Comparison of ENCODE assay signal across 29 mouse cellular contexts in genomic region chr2:74652996-74653340, GRCm38 (mm10). TPM values are rescaled to one million over a fixed set of nuclear protein-coding genes. Genes with fewer than 3 reads are reported as not detected.
DNase-seq lines count a peak whose midpoint lies in the region; ATAC-seq and TF ChIP-seq lines count a peak whose summit lies in the region.
"Had no signal": no experiment of that assay in that cellular context is flagged by ENCODE, and none has a peak within 500 bp of the region (broad histone marks: within the 10 kb centered on the region; RNA-seq: fewer than 3 reads in every experiment).

No protein-coding gene starts in this region.

- no peak overlapping the region for H3K9ac ChIP-seq in forebrain, postnatal 0 days
- H3K9ac ChIP-seq in forebrain, embryonic 12.5 days, result no peak overlapping the region
- H3K9ac ChIP-seq in midbrain, embryonic 11.5 days (ENCODE audit: low read length), result no peak overlapping the region
- H3K9ac ChIP-seq in midbrain, postnatal 0 days (replicated peaks; ENCODE audit: low read length, poor library complexity, severe bottlenecking), result no peak overlapping the region
- H3K9ac ChIP-seq: embryonic facial prominence, embryonic 12.5 days had no signal

- TF ChIP-seq CTCF in forebrain, postnatal 0 days (IDR thresholded peaks at IDR 0.05; ENCODE audit: low read depth), result no peak
- no peak for TF ChIP-seq CTCF in midbrain, postnatal 0 days (IDR thresholded peaks at IDR 0.05)

- H3K4me2 ChIP-seq in forebrain, postnatal 0 days (ENCODE audit: low read depth), result no peak overlapping the region
- no peak overlapping the region for H3K4me2 ChIP-seq in forebrain, embryonic 12.5 days
- no peak overlapping the region for H3K4me2 ChIP-seq in midbrain, embryonic 11.5 days
- H3K4me2 ChIP-seq in midbrain, postnatal 0 days (ENCODE audit: low read depth, low read length, poor library complexity, severe bottlenecking), result no peak overlapping the region
- H3K4me2 ChIP-seq: embryonic facial prominence, embryonic 12.5 days had no signal

- no peak for ATAC-seq in forebrain, postnatal 0 days
- ATAC-seq in forebrain, embryonic 12.5 days (ENCODE audit: low FRiP score), result no peak
- no peak for ATAC-seq in midbrain, embryonic 11.5 days (ENCODE audit: low FRiP score)
- no peak for ATAC-seq in midbrain, postnatal 0 days (ENCODE audit: low FRiP score)
- ATAC-seq: activated CD4-positive, CD25-positive, alpha-beta regulatory T cell, adult 4 months; CD4-positive, CD25-positive, alpha-beta regulatory T cell, adult 4 months; forebrain, embryonic 14.5 days; forebrain, embryonic 16.5 days; Patski had no signal

- peaks cover 67% of the 10 kb centered on the region for H3K27me3 ChIP-seq in forebrain, postnatal 0 days (ENCODE audit: insufficient read depth, low read length)
- peaks cover 87% of the 10 kb centered on the region for H3K27me3 ChIP-seq in forebrain, embryonic 12.5 days
- peaks cover 88% of the 10 kb centered on the region for H3K27me3 ChIP-seq in midbrain, embryonic 11.5 days (ENCODE audit: control insufficient read depth, insufficient read depth, low read length)
- H3K27me3 ChIP-seq in midbrain, postnatal 0 days (ENCODE audit: insufficient read depth, low read length), result peaks cover 69% of the 10 kb centered on the region
- H3K27me3 ChIP-seq: CH12.LX had no signal

- no peak overlapping the region for H3K4me3 ChIP-seq in forebrain, postnatal 0 days (ENCODE audit: low read depth, low read length)
- H3K4me3 ChIP-seq in forebrain, embryonic 12.5 days (replicated peaks), result no peak overlapping the region
- no peak overlapping the region for H3K4me3 ChIP-seq in midbrain, embryonic 11.5 days (ENCODE audit: low read depth, low read length)
- no peak overlapping the region for H3K4me3 ChIP-seq in midbrain, postnatal 0 days (ENCODE audit: low read depth, low read length)
- H3K4me3 ChIP-seq: embryonic facial prominence, embryonic 10.5 days; embryonic facial prominence, embryonic 12.5 days had no signal

- no peaks in the 10 kb centered on the region for H3K4me1 ChIP-seq in forebrain, postnatal 0 days (ENCODE audit: insufficient read depth)
- peaks cover 14% of the 10 kb centered on the region for H3K4me1 ChIP-seq in forebrain, embryonic 12.5 days
- H3K4me1 ChIP-seq in midbrain, embryonic 11.5 days (ENCODE audit: control insufficient read depth, insufficient read depth, low read length), result peaks cover 4% of the 10 kb centered on the region; the same call in 1 of the 2 replicates
- no peaks in the 10 kb centered on the region for H3K4me1 ChIP-seq in midbrain, postnatal 0 days (ENCODE audit: insufficient read depth, low read length)

- no peaks in the 10 kb centered on the region for H3K36me3 ChIP-seq in forebrain, postnatal 0 days (ENCODE audit: insufficient read depth)
- no peaks in the 10 kb centered on the region for H3K36me3 ChIP-seq in forebrain, embryonic 12.5 days (replicated peaks)
- H3K36me3 ChIP-seq in midbrain, embryonic 11.5 days (ENCODE audit: control insufficient read depth, insufficient read depth, low read length), result no peaks in the 10 kb centered on the region
- H3K36me3 ChIP-seq in midbrain, postnatal 0 days (ENCODE audit: insufficient read depth, low read length), result no peaks in the 10 kb centered on the region
- H3K36me3 ChIP-seq: embryonic facial prominence, embryonic 10.5 days; embryonic facial prominence, embryonic 12.5 days; G1E had no signal

- H3K9me3 ChIP-seq in forebrain, postnatal 0 days (ENCODE audit: low read length), result no peaks in the 10 kb centered on the region
- 0 out of 2 replicates have a peak, but pooled peaks cover 4% of the 10 kb centered on the region for H3K9me3 ChIP-seq in forebrain, embryonic 12.5 days
- H3K9me3 ChIP-seq in midbrain, embryonic 11.5 days (ENCODE audit: control insufficient read depth, low read length), result no peaks in the 10 kb centered on the region
- no peaks in the 10 kb centered on the region for H3K9me3 ChIP-seq in midbrain, postnatal 0 days (ENCODE audit: low read length)
- H3K9me3 ChIP-seq: embryonic facial prominence, embryonic 10.5 days; embryonic facial prominence, embryonic 12.5 days had no signal

- H3K27ac ChIP-seq in forebrain, postnatal 0 days (ENCODE audit: low read depth, low read length), result no peak overlapping the region
- H3K27ac ChIP-seq in forebrain, embryonic 12.5 days, result no peak overlapping the region
- no peak overlapping the region for H3K27ac ChIP-seq in midbrain, embryonic 11.5 days (ENCODE audit: low read depth, low read length)
- H3K27ac ChIP-seq in midbrain, postnatal 0 days (ENCODE audit: low read depth, low read length), result no peak overlapping the region
- H3K27ac ChIP-seq: embryonic facial prominence, embryonic 10.5 days; embryonic facial prominence, embryonic 12.5 days had no signal

- peak; percentile 50 for DNase-seq in embryo, embryonic 10.5 days (ENCODE audit: low spot score)
- DNase-seq in embryo, embryonic 10 days (ENCODE audit: low spot score), result no peak
- peak; percentile 57 for DNase-seq in forebrain, postnatal 0 days
- DNase-seq in midbrain, embryonic 11.5 days (ENCODE audit: low spot score, missing footprints), result peak; percentile 91
- no peak for DNase-seq in midbrain, postnatal 0 days (ENCODE audit: low spot score)
- peak; percentile 40 for DNase-seq in retina, embryonic 14.5 days (ENCODE audit: low spot score)
- DNase-seq in retina, postnatal 1 day, result no peak
- DNase-seq: adrenal gland, adult 8-10 months; adrenal gland, postnatal 14 days; adrenal gland, postnatal 36 days; B cell, adult 2 months; cerebellum, adult 11-12 months; cerebellum, adult 2 months; cerebellum, adult 9-10 months; cerebellum, postnatal 25 days had no signal

- WGBS in forebrain, postnatal 0 days, result 49% methylated on average over 2 of the region's 2 CpGs
- 39% methylated on average over 2 of the region's 2 CpGs for WGBS in forebrain, embryonic 12.5 days
- WGBS in midbrain, embryonic 11.5 days, result 41% methylated on average over 2 of the region's 2 CpGs
- WGBS in midbrain, postnatal 0 days, result 44% methylated on average over 2 of the region's 2 CpGs

RNA-seq across cellular contexts. Expression of gene Evx2, which starts 6.4 kb away (rescaled TPM):
- total RNA-seq in forebrain, postnatal 0 days (2014; rRNA removed), result not detected in 2 replicates
- polyA plus RNA-seq in forebrain, postnatal 0 days (2015; fragmentation: Nextera tagmentation; extraction: Ambion mirVana), result not detected in 2 replicates
- not detected in 2 replicates for polyA plus RNA-seq in forebrain, embryonic 12.5 days (2016; fragmentation: Nextera tagmentation; extraction: Ambion mirVana)
- polyA plus RNA-seq in midbrain, embryonic 11.5 days (2014; fragmentation: Nextera tagmentation; extraction: Ambion mirVana), result 1.5 and 1.9 TPM in 2 replicates
- total RNA-seq in midbrain, postnatal 0 days (2014; rRNA removed), result 4.2 and 6.4 TPM in 2 replicates
- polyA plus RNA-seq in midbrain, postnatal 0 days (2015; fragmentation: Nextera tagmentation; extraction: Ambion mirVana), result 0.33 and 0.42 TPM in 2 replicates
- total RNA-seq: adrenal gland, adult 18-20 months; adrenal gland, adult 8-10 months; adrenal gland, postnatal 14 days; adrenal gland, postnatal 36 days; CH12.LX had no signal
- polyA plus RNA-seq: activated CD4-positive, CD25-positive, alpha-beta regulatory T cell, adult 4 months; CD4-positive, CD25-positive, alpha-beta regulatory T cell, adult 4 months; cortical plate, adult 2 months; embryonic facial prominence, embryonic 14.5 days; forebrain, embryonic 11.5 days; forebrain, embryonic 14.5 days; forebrain, embryonic 16.5 days; G1E; Patski had no signal

RNA-seq across cellular contexts. Expression of gene Hoxd13, which starts 15.1 kb away (rescaled TPM):
- not detected in 2 replicates for total RNA-seq in forebrain, postnatal 0 days (2014; rRNA removed)
- polyA plus RNA-seq in forebrain, postnatal 0 days (2015; fragmentation: Nextera tagmentation; extraction: Ambion mirVana), result not detected in 2 replicates
- not detected in 2 replicates for polyA plus RNA-seq in forebrain, embryonic 12.5 days (2016; fragmentation: Nextera tagmentation; extraction: Ambion mirVana)
- polyA plus RNA-seq in midbrain, embryonic 11.5 days (2014; fragmentation: Nextera tagmentation; extraction: Ambion mirVana), result not detected in 2 replicates
- total RNA-seq in midbrain, postnatal 0 days (2014; rRNA removed), result 0.19 TPM in 1 of 2 replicates, not detected in the other
- not detected in 2 replicates for polyA plus RNA-seq in midbrain, postnatal 0 days (2015; fragmentation: Nextera tagmentation; extraction: Ambion mirVana)
- total RNA-seq: adrenal gland, adult 18-20 months; adrenal gland, adult 8-10 months; adrenal gland, postnatal 14 days; adrenal gland, postnatal 36 days; CH12.LX had no signal
- polyA plus RNA-seq: activated CD4-positive, CD25-positive, alpha-beta regulatory T cell, adult 4 months; CD4-positive, CD25-positive, alpha-beta regulatory T cell, adult 4 months; cortical plate, adult 2 months; embryonic facial prominence, embryonic 10.5 days; embryonic facial prominence, embryonic 12.5 days; embryonic facial prominence, embryonic 14.5 days; forebrain, embryonic 11.5 days; forebrain, embryonic 14.5 days; forebrain, embryonic 16.5 days; G1E; Patski had no signal

RNA-seq across cellular contexts. Expression of gene Hoxd12, which starts 21.8 kb away (rescaled TPM):
- not detected in 2 replicates for total RNA-seq in forebrain, postnatal 0 days (2014; rRNA removed)
- not detected in 2 replicates for polyA plus RNA-seq in forebrain, postnatal 0 days (2015; fragmentation: Nextera tagmentation; extraction: Ambion mirVana)
- polyA plus RNA-seq in forebrain, embryonic 12.5 days (2016; fragmentation: Nextera tagmentation; extraction: Ambion mirVana), result not detected in 2 replicates
- not detected in 2 replicates for polyA plus RNA-seq in midbrain, embryonic 11.5 days (2014; fragmentation: Nextera tagmentation; extraction: Ambion mirVana)
- total RNA-seq in midbrain, postnatal 0 days (2014; rRNA removed), result not detected in 2 replicates
- polyA plus RNA-seq in midbrain, postnatal 0 days (2015; fragmentation: Nextera tagmentation; extraction: Ambion mirVana), result not detected in 2 replicates
- total RNA-seq: adrenal gland, adult 18-20 months; adrenal gland, adult 8-10 months; adrenal gland, postnatal 14 days; adrenal gland, postnatal 36 days; CH12.LX; G1E had no signal
- polyA plus RNA-seq: activated CD4-positive, CD25-positive, alpha-beta regulatory T cell, adult 4 months; CD4-positive, CD25-positive, alpha-beta regulatory T cell, adult 4 months; cerebellum, adult 2 months; cortical plate, adult 2 months; embryonic facial prominence, embryonic 10.5 days; embryonic facial prominence, embryonic 12.5 days; embryonic facial prominence, embryonic 14.5 days; forebrain, embryonic 11.5 days; forebrain, embryonic 14.5 days; forebrain, embryonic 16.5 days; G1E; Patski had no signal

RNA-seq across cellular contexts. Expression of gene Hoxd11, which starts 26.4 kb away (rescaled TPM):
- not detected in 2 replicates for total RNA-seq in forebrain, postnatal 0 days (2014; rRNA removed)
- polyA plus RNA-seq in forebrain, postnatal 0 days (2015; fragmentation: Nextera tagmentation; extraction: Ambion mirVana), result not detected in 2 replicates
- polyA plus RNA-seq in forebrain, embryonic 12.5 days (2016; fragmentation: Nextera tagmentation; extraction: Ambion mirVana), result not detected in 2 replicates
- not detected in 2 replicates for polyA plus RNA-seq in midbrain, embryonic 11.5 days (2014; fragmentation: Nextera tagmentation; extraction: Ambion mirVana)
- not detected in 2 replicates for total RNA-seq in midbrain, postnatal 0 days (2014; rRNA removed)
- polyA plus RNA-seq in midbrain, postnatal 0 days (2015; fragmentation: Nextera tagmentation; extraction: Ambion mirVana), result not detected in 2 replicates
- total RNA-seq: adrenal gland, adult 18-20 months; adrenal gland, adult 8-10 months; adrenal gland, postnatal 14 days; adrenal gland, postnatal 36 days; CH12.LX had no signal
- polyA plus RNA-seq: activated CD4-positive, CD25-positive, alpha-beta regulatory T cell, adult 4 months; CD4-positive, CD25-positive, alpha-beta regulatory T cell, adult 4 months; cerebellum, adult 2 months; cortical plate, adult 2 months; embryonic facial prominence, embryonic 10.5 days; embryonic facial prominence, embryonic 12.5 days; embryonic facial prominence, embryonic 14.5 days; forebrain, embryonic 11.5 days; forebrain, embryonic 14.5 days; forebrain, embryonic 16.5 days; G1E; Patski had no signal

RNA-seq across cellular contexts. Expression of gene Hoxd10, which starts 38.8 kb away (rescaled TPM):
- total RNA-seq in forebrain, postnatal 0 days (2014; rRNA removed), result not detected in 2 replicates
- polyA plus RNA-seq in forebrain, postnatal 0 days (2015; fragmentation: Nextera tagmentation; extraction: Ambion mirVana), result not detected in 2 replicates
- not detected in 2 replicates for polyA plus RNA-seq in forebrain, embryonic 12.5 days (2016; fragmentation: Nextera tagmentation; extraction: Ambion mirVana)
- polyA plus RNA-seq in midbrain, embryonic 11.5 days (2014; fragmentation: Nextera tagmentation; extraction: Ambion mirVana), result not detected in 2 replicates
- total RNA-seq in midbrain, postnatal 0 days (2014; rRNA removed), result 0.22 TPM in 1 of 2 replicates, not detected in the other
- not detected in 2 replicates for polyA plus RNA-seq in midbrain, postnatal 0 days (2015; fragmentation: Nextera tagmentation; extraction: Ambion mirVana)
- total RNA-seq: adrenal gland, adult 18-20 months; adrenal gland, adult 8-10 months; adrenal gland, postnatal 14 days; adrenal gland, postnatal 36 days; CH12.LX had no signal
- polyA plus RNA-seq: activated CD4-positive, CD25-positive, alpha-beta regulatory T cell, adult 4 months; CD4-positive, CD25-positive, alpha-beta regulatory T cell, adult 4 months; cerebellum, adult 2 months; cortical plate, adult 2 months; embryonic facial prominence, embryonic 10.5 days; embryonic facial prominence, embryonic 12.5 days; forebrain, embryonic 11.5 days; forebrain, embryonic 14.5 days; forebrain, embryonic 16.5 days; G1E had no signal

Comparison
In these comparisons a context has a peak if more than half of its experiments do, and no peak if none do; other contexts are left out.
1. DNase-seq: peak in embryo, embryonic 10.5 days (single experiment), forebrain, postnatal 0 days (single experiment), midbrain, embryonic 11.5 days (single experiment) and retina, embryonic 14.5 days (single experiment); none in embryo, embryonic 10 days (single experiment), midbrain, postnatal 0 days (single experiment) and retina, postnatal 1 day (single experiment).